Mouse (Mus musculus) layer of hippocampus, postnatal 36 days (tissue): ENCODE measurements at regions not wholly inside any gene's neighbourhood (a gene's known extent, or its start where the extent isn't known, plus 50 kb on each side); places are given as distances from the start of the nearest gene placed in this dataset.

ENCODE experiments used
- DNase-seq, 2 experiments: peaks; one replicate each; pipeline ENCODE4 v3.0.0; 2022

- no peak for DNase-seq
These were observed 280.2 kb upstream of the Fam49a start for GRCm38 (mm10) chr12:11981743-11982142.

- no peak for DNase-seq
These were observed 268.4 kb upstream of the Fam49a start for GRCm38 (mm10) chr12:11993513-11993912.

- DNase-seq: no peak
These were observed 262.7 kb upstream of the Fam49a start for GRCm38 (mm10) chr12:11999199-11999598.

- no peak for DNase-seq
These were observed 259.5 kb upstream of the Fam49a start for GRCm38 (mm10) chr12:12002414-12002813.

- DNase-seq: no peak
These were observed 251.3 kb upstream of the Fam49a start for GRCm38 (mm10) chr12:12010592-12010991.

GRCm38 (mm10) chr12:12023819-12024470 lies 238.0 kb upstream of the Fam49a start:
- DNase-seq: no peak

GRCm38 (mm10) chr12:12030039-12030550 lies 231.8 kb upstream of the Fam49a start:
- DNase-seq: no peak

- DNase-seq: no peak
These were observed 227.4 kb upstream of the Fam49a start for GRCm38 (mm10) chr12:12034521-12034920.

- no peak for DNase-seq
These were observed 222.7 kb upstream of the Fam49a start for GRCm38 (mm10) chr12:12039217-12039616.

GRCm38 (mm10) chr12:12062215-12062614 lies 199.7 kb upstream of the Fam49a start:
- no peak for DNase-seq

GRCm38 (mm10) chr12:12063910-12064309 lies 198.0 kb upstream of the Fam49a start:
- DNase-seq: peak in 1 of 2 experiments; percentile 7

- no peak for DNase-seq
These were observed 197.5 kb upstream of the Fam49a start for GRCm38 (mm10) chr12:12064395-12064794.

- DNase-seq: no peak
These were observed 173.6 kb upstream of the Fam49a start for GRCm38 (mm10) chr12:12088338-12088737.
